Mouse (Mus musculus): ENCODE data around the gene Rdh16f1.

DNA sequence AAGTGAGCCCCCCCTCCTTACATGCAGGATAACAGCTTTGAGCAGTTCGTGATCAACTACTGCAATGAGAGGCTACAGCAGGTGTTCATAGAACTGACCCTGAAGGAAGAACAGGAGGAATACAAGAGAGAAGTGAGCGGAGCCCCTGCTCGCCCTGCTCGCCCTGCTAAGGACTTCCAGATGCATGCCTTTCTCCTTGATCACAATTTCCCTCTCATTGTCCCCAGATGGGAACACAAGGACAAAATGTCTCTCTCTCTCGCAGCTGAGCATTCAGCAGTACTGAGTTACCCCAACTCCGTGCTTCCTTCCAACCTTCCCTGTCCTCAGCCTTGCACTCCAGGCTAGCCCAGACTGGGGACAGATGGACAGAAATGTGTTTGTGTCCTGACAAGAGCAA, 46.9 kb upstream of the Rdh16f1 start:
- TF ChIP-seq CTCF (IDR thresholded peaks at IDR 0.05; ENCODE audit: extremely low read depth, insufficient read length, insufficient replicate concordance, low read depth, low read length) (no peak), POLR2A (IDR thresholded peaks at IDR 0.05; ENCODE audit: low read depth, low read length) (no peak)

Measured in small intestine, adult 2 months (tissue).